Mouse (Mus musculus) C2C12 (cell line): ENCODE measurements at regions not wholly inside any gene's neighbourhood (a gene's known extent, or its start where the extent isn't known, plus 50 kb on each side); places are given as distances from the start of the nearest gene placed in this dataset.

Experiments
- CTCF ChIP-seq: IDR thresholded peaks from one replicate; pipeline ENCODE4 v1.5.1; 2011; ENCODE audit not compliant: control insufficient read depth, insufficient read depth, insufficient read length
- MYOG ChIP-seq: IDR thresholded peaks from one replicate; pipeline ENCODE4 v1.6.1; 2011; ENCODE audit not compliant: control insufficient read depth, insufficient read length; ENCODE audit errors: extremely low read depth

DNA sequence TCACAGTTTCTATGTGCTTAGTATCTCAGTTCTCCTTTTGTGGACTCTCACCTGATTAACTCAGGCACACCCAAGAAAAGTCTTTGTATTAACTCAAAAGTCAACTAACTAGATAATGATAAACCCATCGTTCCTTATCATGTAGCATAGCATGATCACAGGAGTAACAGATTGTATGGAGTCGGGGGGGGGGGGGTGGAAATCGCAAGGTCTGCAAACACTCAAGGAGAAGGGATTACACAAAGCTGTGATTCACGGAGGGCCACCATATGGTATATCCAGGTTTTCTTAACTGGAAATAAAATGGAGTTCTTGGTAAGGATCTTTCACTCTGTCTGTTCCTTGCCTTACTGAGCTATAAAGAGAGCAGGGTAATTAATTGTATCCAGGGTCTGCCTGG is 190.1 kb upstream of the Arid1b start:
- TF ChIP-seq MYOG: no peak
- TF ChIP-seq CTCF: no peak
